Mouse (Mus musculus): ENCODE measurements at regions not wholly inside any gene's neighbourhood (a gene's known extent, or its start where the extent isn't known, plus 50 kb on each side); places are given as distances from the start of the nearest gene placed in this dataset.

DNA sequence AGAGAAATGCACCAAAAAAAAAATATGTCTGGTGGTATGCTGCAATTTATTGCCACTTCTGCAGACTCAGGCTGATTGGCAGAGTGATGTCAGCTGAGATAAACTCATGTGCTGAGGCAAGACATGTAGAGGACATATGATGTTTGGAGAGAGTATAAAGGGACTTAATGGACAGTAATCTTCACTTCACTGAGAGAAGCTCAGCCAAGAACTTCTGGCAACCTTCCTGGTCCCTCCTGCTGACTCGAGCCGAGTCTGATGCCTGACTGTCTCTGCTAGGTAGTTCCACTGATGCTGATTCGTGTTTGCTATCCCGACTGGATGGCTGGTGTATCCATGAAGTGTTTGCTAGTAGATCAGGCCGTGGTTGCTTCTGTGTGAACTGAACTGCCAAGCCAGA lies 354.7 kb upstream of the Meis1 start:
- in situ Hi-C loops (cut with MboI; ENCODE audit: low sequenced_read_pairs in 2 of 2, unreplicated experiment in 2 of 2) = no loop called here
- Histone ChIP-seq H3K4me1 (ENCODE audit: control insufficient read depth in 2 of 2, insufficient read depth in 2 of 2, low read length in 2 of 2, poor library complexity in 1 of 2) (no peaks in the 10 kb centered on the region), H3K27ac (ENCODE audit: insufficient read depth, low read depth, low read length, poor library complexity, severe bottlenecking) (no peak overlapping the region), H3K4me3 (ENCODE audit: insufficient read depth in 1 of 2, low read depth in 1 of 2, low read length in 2 of 2, poor library complexity in 1 of 2, severe bottlenecking in 1 of 2) (no peak overlapping the region), H3K36me3 (ENCODE audit: control insufficient read depth, insufficient read depth, low read length, poor library complexity, severe bottlenecking) (no peaks in the 10 kb centered on the region), H3K9ac (ENCODE audit: insufficient read depth, low read depth, low read length, poor library complexity, severe bottlenecking) (no peak overlapping the region), H3K9me3 (ENCODE audit: control insufficient read depth, insufficient read depth, low read depth, low read length) (no peaks in the 10 kb centered on the region)
- TF ChIP-seq HCFC1 (IDR thresholded peaks at IDR 0.05; ENCODE audit: borderline replicate concordance, insufficient read depth, low read length) (no peak), ZC3H11A (IDR thresholded peaks at IDR 0.05; ENCODE audit: borderline replicate concordance, low read depth, low read length) (no peak), ZNF384 (IDR thresholded peaks at IDR 0.05; ENCODE audit: low read depth, low read length) (no peak), CHD2 (IDR thresholded peaks at IDR 0.05; ENCODE audit: low read depth, low read length) (no peak), MAFK (IDR thresholded peaks at IDR 0.05; ENCODE audit: insufficient read depth, low read depth, low read length) (no peak)
- no peak for DNase-seq (ENCODE audit: low read depth, low spot score)

DNA sequence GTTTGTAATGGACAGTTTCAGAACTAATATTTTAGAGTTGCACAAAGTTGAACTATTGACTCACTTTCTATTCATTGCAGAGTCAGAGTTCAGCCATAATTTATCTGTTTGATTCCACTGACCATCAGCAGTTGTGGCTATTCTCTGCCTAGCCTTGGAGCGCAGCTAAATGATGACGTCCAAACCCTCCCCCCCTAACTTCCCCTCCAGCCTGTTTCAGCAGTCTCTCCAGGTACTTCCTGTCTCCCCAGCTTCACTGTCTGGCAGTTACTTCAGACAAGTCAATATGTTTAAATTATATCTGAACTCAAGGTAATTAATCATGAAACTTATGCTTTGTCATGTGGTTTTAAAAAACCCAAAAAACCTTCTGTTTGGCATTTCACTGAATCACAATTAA lies 362.1 kb upstream of the Meis1 start:
- Histone ChIP-seq H3K27ac (ENCODE audit: insufficient read depth, low read depth, low read length, poor library complexity, severe bottlenecking) (no peak overlapping the region), H3K9ac (ENCODE audit: insufficient read depth, low read depth, low read length, poor library complexity, severe bottlenecking) (no peak overlapping the region), H3K4me3 (ENCODE audit: insufficient read depth in 1 of 2, low read depth in 1 of 2, low read length in 2 of 2, poor library complexity in 1 of 2, severe bottlenecking in 1 of 2) (no peak overlapping the region), H3K4me1 (ENCODE audit: control insufficient read depth in 2 of 2, insufficient read depth in 2 of 2, low read length in 2 of 2, poor library complexity in 1 of 2) (no peaks in the 10 kb centered on the region), H3K9me3 (ENCODE audit: control insufficient read depth, insufficient read depth, low read depth, low read length) (no peaks in the 10 kb centered on the region), H3K36me3 (ENCODE audit: control insufficient read depth, insufficient read depth, low read length, poor library complexity, severe bottlenecking) (no peaks in the 10 kb centered on the region)
- DNase-seq (ENCODE audit: low read depth, low spot score) = no peak
- no peak for TF ChIP-seq MAFK (IDR thresholded peaks at IDR 0.05; ENCODE audit: insufficient read depth, low read depth, low read length)
- no peak for TF ChIP-seq HCFC1 (IDR thresholded peaks at IDR 0.05; ENCODE audit: borderline replicate concordance, insufficient read depth, low read length)
- no peak for TF ChIP-seq CHD2 (IDR thresholded peaks at IDR 0.05; ENCODE audit: low read depth, low read length)
- no peak for TF ChIP-seq ZC3H11A (IDR thresholded peaks at IDR 0.05; ENCODE audit: borderline replicate concordance, low read depth, low read length)
- no peak for TF ChIP-seq ZNF384 (IDR thresholded peaks at IDR 0.05; ENCODE audit: low read depth, low read length)
- in situ Hi-C loops (cut with MboI; ENCODE audit: low sequenced_read_pairs in 2 of 2, unreplicated experiment in 2 of 2) = no loop called here

GRCm38 (mm10) chr11:19389136-19389535 lies 370.4 kb upstream of the Meis1 start:
- Histone ChIP-seq H3K27ac (ENCODE audit: insufficient read depth, low read depth, low read length, poor library complexity, severe bottlenecking) (no peak overlapping the region), H3K4me1 (ENCODE audit: control insufficient read depth in 2 of 2, insufficient read depth in 2 of 2, low read length in 2 of 2, poor library complexity in 1 of 2) (no peaks in the 10 kb centered on the region), H3K36me3 (ENCODE audit: control insufficient read depth, insufficient read depth, low read length, poor library complexity, severe bottlenecking) (no peaks in the 10 kb centered on the region), H3K4me3 (ENCODE audit: insufficient read depth in 1 of 2, low read depth in 1 of 2, low read length in 2 of 2, poor library complexity in 1 of 2, severe bottlenecking in 1 of 2) (no peak overlapping the region), H3K9me3 (ENCODE audit: control insufficient read depth, insufficient read depth, low read depth, low read length) (no peaks in the 10 kb centered on the region), H3K9ac (ENCODE audit: insufficient read depth, low read depth, low read length, poor library complexity, severe bottlenecking) (no peak overlapping the region)
- in situ Hi-C loops (cut with MboI; ENCODE audit: low sequenced_read_pairs in 2 of 2, unreplicated experiment in 2 of 2) = no loop called here
- TF ChIP-seq CHD2 (IDR thresholded peaks at IDR 0.05; ENCODE audit: low read depth, low read length) = no peak
- no peak for TF ChIP-seq MAFK (IDR thresholded peaks at IDR 0.05; ENCODE audit: insufficient read depth, low read depth, low read length)
- TF ChIP-seq ZC3H11A (IDR thresholded peaks at IDR 0.05; ENCODE audit: borderline replicate concordance, low read depth, low read length) = no peak
- no peak for TF ChIP-seq ZNF384 (IDR thresholded peaks at IDR 0.05; ENCODE audit: low read depth, low read length)
- TF ChIP-seq HCFC1 (IDR thresholded peaks at IDR 0.05; ENCODE audit: borderline replicate concordance, insufficient read depth, low read length) = no peak
- no peak for DNase-seq (ENCODE audit: low read depth, low spot score)

GRCm38 (mm10) chr11:19392190-19392589 lies 373.4 kb upstream of the Meis1 start:
- no peaks in the 10 kb centered on the region for H3K9me3 ChIP-seq (ENCODE audit: control insufficient read depth, insufficient read depth, low read depth, low read length)
- no peaks in the 10 kb centered on the region for H3K36me3 ChIP-seq (ENCODE audit: control insufficient read depth, insufficient read depth, low read length, poor library complexity, severe bottlenecking)
- H3K4me3 ChIP-seq (ENCODE audit: insufficient read depth in 1 of 2, low read depth in 1 of 2, low read length in 2 of 2, poor library complexity in 1 of 2, severe bottlenecking in 1 of 2) = no peak overlapping the region
- H3K27ac ChIP-seq (ENCODE audit: insufficient read depth, low read depth, low read length, poor library complexity, severe bottlenecking) = no peak overlapping the region
- H3K4me1 ChIP-seq (ENCODE audit: control insufficient read depth in 2 of 2, insufficient read depth in 2 of 2, low read length in 2 of 2, poor library complexity in 1 of 2) = no peaks in the 10 kb centered on the region
- in situ Hi-C loops (cut with MboI; ENCODE audit: low sequenced_read_pairs in 2 of 2, unreplicated experiment in 2 of 2) = no loop called here
- H3K9ac ChIP-seq (ENCODE audit: insufficient read depth, low read depth, low read length, poor library complexity, severe bottlenecking) = no peak overlapping the region
- TF ChIP-seq CHD2 (IDR thresholded peaks at IDR 0.05; ENCODE audit: low read depth, low read length) (no peak), HCFC1 (IDR thresholded peaks at IDR 0.05; ENCODE audit: borderline replicate concordance, insufficient read depth, low read length) (no peak), MAFK (IDR thresholded peaks at IDR 0.05; ENCODE audit: insufficient read depth, low read depth, low read length) (no peak), ZC3H11A (IDR thresholded peaks at IDR 0.05; ENCODE audit: borderline replicate concordance, low read depth, low read length) (no peak), ZNF384 (IDR thresholded peaks at IDR 0.05; ENCODE audit: low read depth, low read length) (no peak)
- no peak for DNase-seq (ENCODE audit: low read depth, low spot score)

GRCm38 (mm10) chr11:19394372-19394771 lies 375.6 kb upstream of the Meis1 start:
- Histone ChIP-seq H3K9ac (ENCODE audit: insufficient read depth, low read depth, low read length, poor library complexity, severe bottlenecking) (no peak overlapping the region), H3K36me3 (ENCODE audit: control insufficient read depth, insufficient read depth, low read length, poor library complexity, severe bottlenecking) (no peaks in the 10 kb centered on the region), H3K9me3 (ENCODE audit: control insufficient read depth, insufficient read depth, low read depth, low read length) (no peaks in the 10 kb centered on the region), H3K4me3 (ENCODE audit: insufficient read depth in 1 of 2, low read depth in 1 of 2, low read length in 2 of 2, poor library complexity in 1 of 2, severe bottlenecking in 1 of 2) (no peak overlapping the region), H3K27ac (ENCODE audit: insufficient read depth, low read depth, low read length, poor library complexity, severe bottlenecking) (no peak overlapping the region), H3K4me1 (ENCODE audit: control insufficient read depth in 2 of 2, insufficient read depth in 2 of 2, low read length in 2 of 2, poor library complexity in 1 of 2) (no peaks in the 10 kb centered on the region)
- in situ Hi-C loops (cut with MboI; ENCODE audit: low sequenced_read_pairs in 2 of 2, unreplicated experiment in 2 of 2) = no loop called here
- TF ChIP-seq MAFK (IDR thresholded peaks at IDR 0.05; ENCODE audit: insufficient read depth, low read depth, low read length) (peak; percentile 54; the same call in 1 of the 2 replicates), ZNF384 (IDR thresholded peaks at IDR 0.05; ENCODE audit: low read depth, low read length) (no peak), HCFC1 (IDR thresholded peaks at IDR 0.05; ENCODE audit: borderline replicate concordance, insufficient read depth, low read length) (no peak), ZC3H11A (IDR thresholded peaks at IDR 0.05; ENCODE audit: borderline replicate concordance, low read depth, low read length) (no peak)
- no peak for DNase-seq (ENCODE audit: low read depth, low spot score)

Measured in ES-E14 (cell line).